Mouse (Mus musculus): ENCODE measurements around the gene Lin54.

Gene Lin54

GRCm38 (mm10) chr5:100500458-100500961 is at the start of gene Lin54:
Gene Lin54 (minus strand): TSS chr5:100500639.
- DNase-seq = peak; percentile 92 to 93

DNA sequence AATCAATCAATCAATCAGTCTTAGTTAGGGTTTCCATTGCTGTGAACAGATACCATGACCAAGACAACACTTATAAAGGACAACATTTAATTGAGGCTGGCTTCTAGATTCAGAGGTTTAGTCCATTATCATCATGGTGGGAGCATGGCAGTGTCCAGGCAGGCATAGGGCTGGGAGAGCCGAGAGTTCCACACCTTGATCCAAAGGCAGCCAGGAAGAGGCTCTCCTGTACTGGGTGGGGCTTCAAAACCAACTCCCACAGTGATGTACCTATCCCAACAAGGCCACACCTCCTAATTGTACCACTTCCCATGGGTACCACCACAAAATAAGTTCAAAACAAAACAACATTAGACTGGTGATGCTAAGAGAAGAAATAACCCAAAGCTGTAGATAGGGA is 49.7 kb upstream of the Lin54 start:
- DNase-seq = no peak

DNA sequence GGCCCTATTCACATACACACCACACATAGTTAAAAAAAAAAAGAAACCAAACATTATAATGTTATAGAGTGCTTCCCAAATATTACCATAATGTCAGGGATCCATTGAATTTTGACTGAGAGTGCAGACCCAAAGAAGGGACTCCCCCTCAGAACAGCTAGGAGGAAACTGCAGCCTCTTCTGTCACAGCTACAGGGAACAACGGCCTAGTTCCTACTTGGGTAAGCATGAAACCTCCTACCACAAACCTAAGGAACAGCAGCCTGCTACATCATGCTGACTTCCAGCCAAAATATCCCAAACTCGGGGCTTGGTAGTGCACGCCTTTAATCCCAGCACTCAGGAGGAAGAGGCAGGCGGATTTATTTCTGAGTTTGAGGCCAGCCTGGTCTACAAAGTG is 48.9 kb upstream of the Lin54 start:
- no peak for DNase-seq

GRCm38 (mm10) chr5:100548236-100548635 is 47.8 kb upstream of the Lin54 start:
- no peak for DNase-seq

GRCm38 (mm10) chr5:100546294-100547080 is 46.0 kb upstream of the Lin54 start:
- peak in 1 of 2 experiments; percentile 55 for DNase-seq

GRCm38 (mm10) chr5:100536638-100537037 is 36.2 kb upstream of the Lin54 start:
- peak; percentile 34 to 52 for DNase-seq

DNA sequence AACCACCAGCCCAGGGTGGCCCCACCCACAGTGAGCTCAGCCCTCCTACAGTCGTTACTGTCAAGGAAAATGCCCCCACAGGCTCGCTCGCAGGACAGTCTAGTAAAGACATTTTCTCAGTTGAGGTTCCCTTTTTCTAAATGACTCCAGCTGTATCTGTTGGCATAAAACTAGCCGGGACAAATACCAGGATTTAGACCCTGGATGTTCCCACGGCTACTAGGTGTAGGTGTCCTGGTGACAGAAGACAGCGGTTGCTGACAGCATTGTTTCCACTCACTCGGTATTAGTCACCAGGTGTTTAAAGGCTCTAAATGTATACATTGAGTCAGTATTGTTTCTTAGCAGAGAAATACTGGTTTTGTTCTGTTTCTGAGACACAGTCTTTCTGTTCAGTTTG is 35.4 kb upstream of the Lin54 start:
- no peak for DNase-seq

GRCm38 (mm10) chr5:100526164-100526563 is 25.7 kb upstream of the Lin54 start:
- peak; percentile 23 to 35 for DNase-seq

GRCm38 (mm10) chr5:100525620-100526019 is 25.2 kb upstream of the Lin54 start:
- no peak for DNase-seq

- no peak for DNase-seq
Observed at GRCm38 (mm10) chr5:100524921-100525320, 24.5 kb upstream of the Lin54 start.

- no peak for DNase-seq
Observed at GRCm38 (mm10) chr5:100523331-100523730, 22.9 kb upstream of the Lin54 start.

- no peak for DNase-seq
Observed at GRCm38 (mm10) chr5:100520223-100520622, 19.8 kb upstream of the Lin54 start.

GRCm38 (mm10) chr5:100519027-100519411 is 18.6 kb upstream of the Lin54 start:
- DNase-seq = no peak

GRCm38 (mm10) chr5:100518049-100519026 is 17.9 kb upstream of the Lin54 start, which contains the start of gene Cops4:
Gene Cops4 (plus strand): TSS chr5:100518309.
- DNase-seq = peak; percentile 97 to 99

GRCm38 (mm10) chr5:100512576-100512975 is 12.1 kb upstream of the Lin54 start:
- DNase-seq = no peak

DNA sequence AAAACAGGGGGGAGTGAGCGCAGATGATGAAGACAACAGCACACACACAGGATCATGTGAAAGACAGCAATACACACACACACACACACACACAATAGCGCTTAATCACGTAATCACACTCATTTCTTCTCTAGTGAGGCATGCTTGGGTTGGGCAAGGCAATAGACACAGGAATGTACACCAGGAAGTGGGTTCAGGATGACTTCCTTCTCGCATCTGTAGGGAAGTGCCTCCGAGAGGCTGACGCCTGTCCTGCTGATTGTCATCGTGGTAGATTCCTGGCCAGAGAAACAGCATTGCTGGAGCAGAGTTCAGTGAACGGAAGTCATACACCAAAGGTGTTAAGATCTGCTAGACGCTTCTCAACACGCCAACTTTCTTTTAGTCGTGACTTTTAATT is 8.8 kb upstream of the Lin54 start:
- no peak for DNase-seq

DNA sequence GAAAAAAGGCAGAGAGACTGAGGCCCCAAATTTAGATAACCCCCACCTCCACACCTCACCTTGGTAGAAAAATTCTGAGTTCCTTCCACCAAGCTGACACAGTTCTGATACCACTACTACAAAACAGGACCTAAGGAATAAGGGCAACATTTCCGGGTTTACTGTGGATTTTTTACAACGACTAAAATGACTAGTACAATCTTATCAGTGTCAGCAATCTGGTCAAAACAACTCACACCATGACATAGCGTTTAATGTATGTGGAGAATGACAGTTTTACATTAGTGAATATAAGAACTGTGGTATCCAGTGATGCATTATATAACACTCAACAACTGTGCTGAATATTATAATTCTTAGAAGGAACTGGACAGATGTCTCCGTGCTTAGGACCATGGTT is 828 bp upstream of the Lin54 start:
- DNase-seq = no peak

- DNase-seq = peak in 1 of 2 experiments; percentile 41
Observed at GRCm38 (mm10) chr5:100499831-100500304, 571 bp downstream of the Lin54 start.

DNA sequence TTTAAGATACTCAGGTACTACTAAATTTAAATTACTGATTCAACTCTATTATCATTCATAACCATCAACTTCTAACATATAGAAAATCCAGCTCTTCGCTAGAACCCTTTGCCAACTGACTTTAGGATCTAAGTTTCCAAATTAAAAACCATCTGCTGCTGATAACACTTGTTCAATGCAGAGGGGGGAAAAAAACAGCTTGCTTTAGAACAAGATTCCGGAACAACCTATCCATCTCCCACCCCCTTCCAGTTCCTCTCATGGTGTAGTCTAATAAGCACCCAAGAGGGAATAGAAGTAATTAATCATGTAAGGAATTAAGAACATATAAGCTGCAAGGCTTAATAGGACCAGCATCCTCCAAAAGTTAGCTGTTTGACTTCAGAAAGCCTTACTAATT is 1.2 kb downstream of the Lin54 start:
- no peak for DNase-seq

DNA sequence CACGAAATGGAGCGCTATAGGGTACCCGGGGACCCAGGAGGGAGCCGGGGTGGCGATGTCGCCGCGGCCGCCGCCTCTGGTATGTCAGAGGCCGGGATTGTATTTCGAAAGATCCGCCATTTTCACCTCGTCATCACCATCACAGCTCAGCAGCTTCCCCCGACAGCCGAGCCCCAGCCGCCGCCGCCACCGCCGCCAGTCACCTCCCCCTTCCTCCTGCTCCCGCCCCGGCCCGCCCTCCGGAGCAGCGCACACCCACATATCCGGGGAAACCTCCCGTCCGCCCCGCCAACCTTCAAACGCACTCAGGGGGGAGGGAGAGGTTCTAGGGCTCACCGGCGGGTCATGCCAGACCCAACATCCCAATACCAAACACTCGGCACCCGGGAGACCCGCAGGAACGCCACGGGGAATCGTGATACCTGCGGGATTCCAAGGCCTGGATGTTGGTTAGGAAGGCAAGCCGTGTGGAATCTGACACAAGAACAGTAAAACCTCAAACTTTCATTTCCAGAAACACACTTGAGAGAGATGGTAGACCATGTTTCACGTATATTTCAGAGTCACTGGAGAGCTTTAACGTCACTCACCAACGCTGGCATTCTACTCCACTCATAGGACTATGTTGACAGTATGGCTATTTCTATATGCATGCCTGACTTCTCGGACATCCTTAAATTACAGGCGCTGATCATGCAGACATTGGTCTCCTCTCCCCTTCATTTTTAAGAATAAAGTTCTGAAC is 1.8 kb downstream of the Lin54 start:
- peak; percentile 89 to 90 for DNase-seq

GRCm38 (mm10) chr5:100491704-100492103 is 8.7 kb downstream of the Lin54 start:
- DNase-seq = no peak

- no peak for DNase-seq
Observed at GRCm38 (mm10) chr5:100489340-100489739, 11.1 kb downstream of the Lin54 start.

All from kidney, postnatal 36 days (tissue).